Mouse (Mus musculus) MEL (cell line): Measurements from ENCODE around the gene Dmrt2. TPM values are rescaled to one million over a fixed set of nuclear protein-coding genes. Genes with fewer than 3 reads are reported as not detected.

ENCODE experiments used
- DNase-seq: peaks from one replicate; pipeline ENCODE4 v3.0.0; 2011; ENCODE audit warnings: low read depth, low spot score
- H3K27ac ChIP-seq: 2 replicates; pipeline ENCODE4 v1.5.1; 2012; ENCODE audit warnings: low read depth, mild to moderate bottlenecking, control low read depth, low read length, moderate library complexity; ENCODE audit not compliant: control insufficient read depth
- H3K27me3 ChIP-seq, 2 experiments: fragments of 150-350 bp in 1 of 2; sonication (generic) in 1 of 2; 2 replicates each; pipeline ENCODE4 v1.6.1; 2012; ENCODE audit warnings: low read length in 2 of 2, mild to moderate bottlenecking in 2 of 2, improper control_type of control experiment in 1 of 2, moderate library complexity in 1 of 2; ENCODE audit not compliant: insufficient read depth in 2 of 2, control insufficient read depth in 1 of 2
- H3K36me3 ChIP-seq, 2 experiments: 2 replicates each; pipeline ENCODE4 v1.6.1; 2012 to 2014; ENCODE audit warnings: low read length in 2 of 2, improper control_type of control experiment in 1 of 2, inconsistent platforms in 1 of 2, mild to moderate bottlenecking in 1 of 2; ENCODE audit not compliant: insufficient read depth in 2 of 2, control insufficient read depth in 1 of 2
- H3K4me1 ChIP-seq, 2 experiments: fragments of 150-350 bp in 1 of 2; sonication (generic) in 1 of 2; 2 replicates each; pipeline ENCODE4 v1.6.1; 2012; ENCODE audit warnings: low read length in 2 of 2, improper control_type of control experiment in 1 of 2, mild to moderate bottlenecking in 1 of 2; ENCODE audit not compliant: insufficient read depth in 2 of 2, control insufficient read depth in 1 of 2
- H3K4me3 ChIP-seq, 2 experiments: fragments of 150-350 bp in 1 of 2; sonication (generic) in 1 of 2; 2 replicates each; pipeline ENCODE4 v1.5.1; 2012; ENCODE audit warnings: low read depth in 2 of 2, low read length in 2 of 2, mild to moderate bottlenecking in 2 of 2, moderate library complexity in 2 of 2, control low read depth in 1 of 2, improper control_type of control experiment in 1 of 2; ENCODE audit not compliant: control insufficient read depth in 1 of 2, insufficient read depth in 1 of 2
- H3K79me2 ChIP-seq: 2 replicates; pipeline ENCODE4 v1.6.1; 2012; ENCODE audit warnings: mild to moderate bottlenecking, low read length, moderate library complexity; ENCODE audit not compliant: control insufficient read depth, poor library complexity, insufficient read depth
- H3K9ac ChIP-seq: 2 replicates; pipeline ENCODE4 v1.6.1; 2012; ENCODE audit warnings: low read depth, mild to moderate bottlenecking, control low read depth, low read length, moderate library complexity; ENCODE audit not compliant: control insufficient read depth, poor library complexity, severe bottlenecking
- H3K9me3 ChIP-seq: fragments of 150-350 bp; sonication (generic); replicated peaks from 2 replicates; pipeline ENCODE4 v1.6.1; 2012; ENCODE audit warnings: mild to moderate bottlenecking, low read length, improper control_type of control experiment, moderate library complexity; ENCODE audit not compliant: insufficient read depth
- CHD1 ChIP-seq: IDR thresholded peaks from 2 replicates; pipeline ENCODE4 v1.6.1; 2012; ENCODE audit warnings: low read depth, mild to moderate bottlenecking, inconsistent platforms, low read length, improper control_type of control experiment
- ELF1 ChIP-seq: IDR thresholded peaks from 2 replicates; pipeline ENCODE4 v1.6.1; 2014; ENCODE audit warnings: low read depth, mild to moderate bottlenecking, inconsistent platforms, low read length, improper control_type of control experiment, moderate library complexity
- EP300 ChIP-seq, 2 experiments: IDR thresholded peaks; 2 replicates each; pipeline ENCODE4 v1.6.1; 2011; ENCODE audit warnings: improper control_type of control experiment in 2 of 2, low read length in 2 of 2, low read depth in 1 of 2, mild to moderate bottlenecking in 1 of 2
- MAX ChIP-seq: IDR thresholded peaks from 2 replicates; pipeline ENCODE4 v1.6.1; 2011; ENCODE audit warnings: low read length, improper control_type of control experiment
- MAZ ChIP-seq: IDR thresholded peaks from 2 replicates; pipeline ENCODE4 v1.6.1; 2012; ENCODE audit warnings: low read depth, mild to moderate bottlenecking, inconsistent platforms, low read length, improper control_type of control experiment
- POLR2AphosphoS2 ChIP-seq: IDR thresholded peaks from 2 replicates; pipeline ENCODE4 v1.6.1; 2011; ENCODE audit warnings: low read length, improper control_type of control experiment
- TCF12 ChIP-seq: IDR thresholded peaks from 2 replicates; pipeline ENCODE4 v1.6.1; 2014; ENCODE audit warnings: low read depth, mild to moderate bottlenecking, inconsistent platforms, low read length, improper control_type of control experiment, moderate library complexity
- UBTF ChIP-seq: IDR thresholded peaks from 2 replicates; pipeline ENCODE4 v1.6.1; 2012; ENCODE audit warnings: low read depth, mild to moderate bottlenecking, inconsistent platforms, low read length, improper control_type of control experiment, moderate library complexity, borderline replicate concordance; ENCODE audit not compliant: insufficient read depth
- polyA plus RNA-seq, 2 experiments: library from polyadenylated mRNA; stranded (reverse) in 1 of 2; unstranded in 1 of 2; fragments of >175 nt in 1 of 2; fragments of >200 nt in 1 of 2; gene quantifications; 2 replicates each; pipeline versions ENCODE4 v1.2.1 to v1.2.4; 2012; ENCODE audit warnings: low replicate concordance in 2 of 2, low read depth in 1 of 2; ENCODE audit not compliant: insufficient read length in 2 of 2, insufficient read depth in 1 of 2, missing spikeins in 1 of 2
- total RNA-seq: library from RNA; depleted of rRNA; stranded (reverse); fragments of 300-350 nt; gene quantifications from 2 replicates; pipeline ENCODE4 v1.2.3, GENCODE M21; 2012; rRNA removed

Gene Dmrt2
- total and polyA plus RNA-seq, 3 experiments, result not detected

DNA sequence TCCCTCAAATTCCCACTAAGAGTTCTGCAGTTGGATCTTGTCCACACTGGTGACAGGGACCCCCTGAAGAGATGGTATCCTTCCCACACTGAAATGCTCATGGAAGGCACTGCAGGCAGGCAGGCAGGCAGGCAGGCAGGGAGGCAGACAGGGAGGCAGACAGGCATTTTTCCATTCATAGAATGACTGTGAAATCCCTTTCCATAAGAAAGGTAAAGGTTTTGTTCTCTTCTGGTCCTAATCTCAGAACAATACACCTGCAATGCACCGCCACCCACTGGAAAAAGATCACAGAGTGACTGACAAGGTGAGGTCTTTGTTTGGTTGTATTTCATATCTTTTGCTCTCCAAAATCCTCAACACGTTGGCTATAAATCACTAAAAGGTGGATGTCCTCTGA is 42.7 kb downstream of the Dmrt2 start:
- no peaks in the 10 kb centered on the region for H3K36me3 ChIP-seq
- no peaks in the 10 kb centered on the region for H3K9me3 ChIP-seq
- H3K4me1 ChIP-seq, result no peaks in the 10 kb centered on the region
- H3K27ac ChIP-seq, result no peak overlapping the region
- no peak for DNase-seq
- H3K79me2 ChIP-seq, result no peaks in the 10 kb centered on the region
- no peak overlapping the region for H3K4me3 ChIP-seq
- H3K9ac ChIP-seq, result no peak overlapping the region
- TF ChIP-seq MAX (no peak), UBTF (no peak)
- H3K27me3 ChIP-seq, result no peaks in the 10 kb centered on the region

GRCm38 (mm10) chr19:25722616-25723015 is 50.4 kb downstream of the Dmrt2 start:
- Histone ChIP-seq H3K36me3 (peaks cover 0 to 3% of the 10 kb centered on the region in 2 experiments; a peak in 1 of 4 replicates), H3K9me3 (no peaks in the 10 kb centered on the region), H3K4me1 (peaks cover 4 to 5% of the 10 kb centered on the region in 2 experiments; a peak in 3 of 4 replicates), H3K27me3 (no peaks in the 10 kb centered on the region), H3K27ac (no peak overlapping the region), H3K9ac (no peak overlapping the region), H3K4me3 (no peak overlapping the region), H3K79me2 (no peaks in the 10 kb centered on the region)
- DNase-seq, result peak; percentile 63
- no peak for TF ChIP-seq ELF1
- TF ChIP-seq MAZ, result peak; percentile 79
- TF ChIP-seq TCF12, result peak; percentile 43; the same call in 1 of the 2 replicates
- no peak for TF ChIP-seq CHD1
- TF ChIP-seq MAX, result no peak
- TF ChIP-seq POLR2AphosphoS2, result no peak
- TF ChIP-seq EP300 (IDR thresholded peaks at IDR 0.05; ENCODE audit: low read depth in 1 of 2, low read length in 2 of 2), result peak; percentile 48 to 50; a peak in 2 of 4 replicates

Other genes starting within 250 kb of the Dmrt2 start
- not detected in 2 replicates for gene Dmrt1, start 166.8 kb upstream of the Dmrt2 start, total RNA-seq
- not detected for gene Dmrt1, start 166.8 kb upstream of the Dmrt2 start, polyA plus RNA-seq
- not detected in 2 replicates for gene Dmrt3, start 62.1 kb upstream of the Dmrt2 start, total RNA-seq
- not detected for gene Dmrt3, start 62.1 kb upstream of the Dmrt2 start, polyA plus RNA-seq